Mouse (Mus musculus): ENCODE measurements around the gene Dsn1.

Dsn1 gene

DNA sequence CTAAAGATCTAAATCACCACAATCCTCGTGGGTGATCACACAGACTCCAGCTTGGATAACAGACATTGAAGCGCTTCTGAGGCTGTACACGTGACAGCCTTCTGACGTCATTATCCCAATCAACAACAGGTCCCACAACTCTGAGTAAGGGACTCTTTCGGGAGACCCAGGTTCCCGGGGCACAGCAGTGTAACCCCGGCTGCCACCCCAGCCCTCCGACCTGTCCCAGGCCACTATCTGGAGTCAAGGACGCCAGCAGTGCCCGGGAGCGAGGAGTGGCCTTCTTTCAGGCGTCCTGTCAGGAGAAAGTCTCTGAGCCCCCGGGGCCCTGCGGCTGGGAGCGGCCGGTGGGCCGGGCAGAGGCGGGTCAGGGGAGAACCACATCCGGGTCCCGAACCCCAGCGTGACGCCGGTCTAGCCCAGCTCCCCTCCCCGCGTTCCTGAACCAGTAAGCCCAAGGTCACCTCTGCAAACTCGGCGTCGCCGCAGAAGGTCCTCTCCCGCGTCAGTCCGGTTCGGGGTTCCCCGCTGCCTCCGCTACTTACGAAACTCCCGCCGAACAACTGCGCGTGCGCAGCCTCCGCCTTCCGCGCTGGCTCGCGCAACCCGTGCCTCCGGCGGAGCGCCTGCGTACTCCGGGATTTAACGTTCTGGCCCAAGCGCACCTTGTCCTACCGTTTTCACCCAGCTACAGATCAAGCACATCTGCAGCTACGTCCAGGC lies at the start of gene Dsn1:
TSS of gene Dsn1 (minus strand) at position 644 of the 723 bp plus-strand sequence.
- ChIA-PET CTCF (interaction anchor here in 3 of 4 experiments (0.6 to 1.7 kb wide), 3 partner anchors 10 to 127 kb away, joined by 3 to 4 read pairs (median 3); no protein-coding TSS in a partner anchor), POLR2A (interaction anchor here in 3 of 4 experiments (0.6 to 3.0 kb wide), 47 partner anchors 8 to 827 kb away, joined by 3 to 27 read pairs (median 4); partner anchors contain the start of genes Ndrg3 (in 2 of the 3), Rbl1 (in 2 of the 3), Aar2 (in 1 of the 3) and Rab5if (in 1 of the 3))

DNA sequence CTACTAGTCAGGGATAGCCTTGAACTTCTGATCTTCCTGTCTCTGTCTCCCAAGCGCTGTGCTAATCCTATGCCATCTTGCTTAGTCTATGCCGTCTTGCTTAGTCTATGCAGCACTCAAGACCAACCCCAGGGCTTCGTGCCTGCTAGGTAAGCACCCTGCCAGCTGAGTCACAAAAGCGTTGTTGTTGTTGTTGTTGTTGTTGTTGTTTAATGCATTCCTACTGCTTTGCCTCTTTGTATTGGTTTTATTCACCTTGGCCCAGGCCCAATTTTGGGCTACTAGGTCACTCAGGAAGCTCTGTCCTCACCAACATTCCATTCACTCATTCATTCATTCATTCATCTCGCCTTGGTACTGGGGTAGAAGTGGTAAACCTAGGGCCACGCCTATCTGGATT lies 48.8 kb upstream of the Dsn1 start:
- POLR2A ChIA-PET = interaction anchor here in 2 of 4 experiments (1.0 to 3.1 kb wide), 4 partner anchors 10 to 149 kb away, joined by 3 to 15 read pairs (median 4); partner anchors contain the start of gene Rbl1 (in 1 of the 2)
- CTCF ChIA-PET = interaction anchor here in 2 of 4 experiments (1.2 to 4.9 kb wide), 4 partner anchors 12 to 25 kb away, joined by 3 to 23 read pairs (median 12); no protein-coding TSS in a partner anchor

DNA sequence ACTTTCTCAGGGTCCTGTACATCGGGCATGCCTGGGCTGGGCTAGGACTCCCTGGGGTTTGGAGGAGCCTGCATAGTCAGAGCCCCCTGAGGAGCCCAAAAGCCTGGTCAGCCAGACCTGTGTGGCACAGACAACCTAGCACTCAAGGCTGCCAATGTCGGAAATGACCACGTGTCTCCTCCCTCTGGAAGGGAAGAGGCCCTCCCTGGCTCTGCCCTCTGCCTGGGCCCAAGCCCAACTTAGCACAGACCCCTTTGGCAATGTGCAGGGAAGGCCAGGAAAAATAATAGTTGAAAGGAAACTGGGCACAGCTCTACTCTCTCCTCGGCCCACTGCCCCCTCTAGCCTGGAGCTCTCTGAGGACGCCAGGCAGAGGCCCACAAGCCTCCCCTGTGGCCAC lies 47.9 kb upstream of the Dsn1 start:
- POLR2A ChIA-PET = interaction anchor here in 2 of 4 experiments (1.3 to 3.1 kb wide), 4 partner anchors 9 to 151 kb away, joined by 3 to 15 read pairs (median 4); partner anchors contain the start of gene Rbl1 (in 1 of the 2)
- CTCF ChIA-PET = interaction anchor here in 3 of 4 experiments (0.6 to 4.9 kb wide), 5 partner anchors 10 to 24 kb away, joined by 3 to 23 read pairs (median 5); no protein-coding TSS in a partner anchor

DNA sequence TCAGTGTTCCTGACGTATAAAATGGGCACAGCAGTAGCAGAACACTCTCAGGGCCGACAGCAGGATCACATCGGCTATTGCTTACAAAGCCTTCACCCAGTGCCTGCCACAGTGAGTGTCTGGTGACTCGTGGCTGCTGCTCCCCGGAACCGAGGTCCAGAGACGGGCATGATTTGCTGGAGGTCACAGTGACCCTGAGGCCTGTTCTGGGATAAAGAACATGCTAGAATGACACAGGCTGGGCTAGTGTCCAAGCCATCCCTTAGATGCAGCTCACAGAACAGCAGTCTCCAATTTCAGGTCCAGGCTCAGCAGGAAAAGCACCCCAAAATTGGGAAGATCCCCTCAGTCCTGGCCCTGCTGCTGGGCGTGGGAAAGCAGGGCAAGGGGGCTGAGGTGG lies 47.3 kb upstream of the Dsn1 start:
- ChIA-PET POLR2A (interaction anchor here in 2 of 4 experiments (1.3 to 3.1 kb wide), 4 partner anchors 14 to 151 kb away, joined by 3 to 15 read pairs (median 3); partner anchors contain the start of gene Rbl1 (in 1 of the 2)), CTCF (interaction anchor here (0.6 to 4.9 kb wide), 12 partner anchors 10 to 284 kb away, joined by 3 to 23 read pairs (median 6); no protein-coding TSS in a partner anchor)

DNA sequence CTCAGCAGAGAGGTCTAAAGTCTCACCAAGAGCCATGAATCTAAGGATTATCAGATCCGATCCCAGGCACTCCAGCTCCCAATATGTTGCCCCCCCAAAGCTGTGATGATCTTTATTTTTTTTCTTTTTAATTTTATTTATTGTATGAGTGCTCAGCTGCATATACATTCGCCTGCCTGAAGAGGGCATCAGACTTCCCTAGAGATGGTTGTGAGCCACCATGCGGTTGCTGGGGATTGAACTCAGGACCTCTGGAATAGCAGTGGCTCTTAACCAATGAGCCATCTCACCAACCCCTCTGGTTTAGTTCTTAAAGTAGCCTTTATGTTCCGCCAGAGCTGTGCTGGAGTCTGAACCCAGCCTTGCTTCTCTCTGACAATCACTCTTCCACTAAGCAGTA lies 46.8 kb upstream of the Dsn1 start:
- POLR2A ChIA-PET = interaction anchor here in 2 of 4 experiments (1.3 to 3.1 kb wide), 2 partner anchors 13 to 25 kb away, joined by 3 to 15 read pairs; no protein-coding TSS in a partner anchor
- CTCF ChIA-PET = interaction anchor here (0.6 to 4.9 kb wide), 11 partner anchors 10 to 284 kb away, joined by 3 to 23 read pairs (median 6); no protein-coding TSS in a partner anchor

DNA sequence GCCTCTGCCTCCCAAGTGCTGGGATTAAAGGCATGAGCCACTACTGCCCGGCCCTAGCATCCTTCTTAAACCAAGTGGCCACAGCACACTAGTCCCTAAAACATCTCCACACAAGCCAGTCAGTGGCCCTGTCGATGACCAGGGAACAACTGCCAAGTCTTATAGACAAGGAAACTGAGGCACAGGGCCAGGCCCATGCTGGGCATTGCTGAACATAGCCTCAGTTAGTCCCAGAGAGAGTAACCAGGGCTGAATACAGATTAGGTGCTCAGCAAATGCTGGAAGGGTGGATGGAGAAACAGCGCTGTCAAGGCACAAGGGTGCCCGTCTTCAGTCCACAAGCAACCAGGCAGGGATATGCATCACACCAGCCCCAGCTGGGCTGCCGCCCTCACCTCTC lies 46.2 kb upstream of the Dsn1 start:
- CTCF ChIA-PET = interaction anchor here in 3 of 4 experiments (0.8 to 4.9 kb wide), 7 partner anchors 9 to 64 kb away, joined by 3 to 23 read pairs (median 6); no protein-coding TSS in a partner anchor
- POLR2A ChIA-PET = interaction anchor here in 2 of 4 experiments (1.3 to 3.1 kb wide), 2 partner anchors 13 to 24 kb away, joined by 3 to 15 read pairs; no protein-coding TSS in a partner anchor

DNA sequence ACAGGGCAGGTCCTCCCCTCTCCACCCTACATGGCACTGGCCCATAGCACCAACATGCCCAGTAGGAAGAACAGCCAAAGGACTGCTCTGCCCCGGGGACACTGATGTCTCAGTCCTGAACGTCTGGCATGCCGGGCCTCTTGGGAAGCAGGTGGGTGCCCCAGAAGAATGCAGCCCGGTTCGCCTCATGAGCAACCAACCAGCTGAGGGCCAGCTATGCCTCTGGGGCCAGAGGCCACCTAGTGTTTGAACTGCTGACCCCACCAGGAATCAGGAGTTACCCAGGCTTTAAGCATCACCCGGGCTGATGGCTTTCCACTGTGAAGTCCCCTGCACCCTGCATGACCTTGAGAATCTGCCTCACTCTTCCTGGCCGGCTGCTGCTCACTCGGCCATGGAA lies 45.5 kb upstream of the Dsn1 start:
- ChIA-PET CTCF (interaction anchor here (0.5 to 4.9 kb wide), 10 partner anchors 9 to 848 kb away, joined by 3 to 23 read pairs (median 4); no protein-coding TSS in a partner anchor), POLR2A (interaction anchor here in 2 of 4 experiments (0.7 to 1.1 kb wide), 3 partner anchors 10 to 12 kb away, joined by 3 to 15 read pairs (median 3); no protein-coding TSS in a partner anchor)

DNA sequence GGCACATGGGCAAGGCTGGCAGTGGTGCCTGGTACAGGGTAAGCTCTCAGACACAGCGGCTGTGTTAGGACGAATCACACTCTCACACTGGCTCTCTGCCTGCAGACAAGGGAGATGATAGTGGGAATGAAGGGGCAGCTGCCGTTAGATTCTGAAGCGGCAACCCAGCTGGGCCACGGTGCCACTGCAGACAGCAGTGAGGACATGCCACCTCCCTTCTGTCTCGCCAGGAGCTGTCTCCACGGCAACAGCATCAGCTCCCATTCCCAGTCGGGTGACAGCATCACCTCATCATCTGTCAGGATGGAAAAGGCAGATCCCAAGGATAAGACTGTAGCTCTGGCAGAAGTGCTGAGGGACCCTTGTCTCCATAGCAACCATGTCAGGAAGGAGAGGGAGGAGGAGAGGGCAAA lies 42.9 kb upstream of the Dsn1 start:
- ChIA-PET POLR2A (interaction anchor here in 1 of 4 experiments (1.3 to 2.8 kb wide), 3 partner anchors 9 to 29 kb away, joined by 3 to 10 read pairs (median 9); no protein-coding TSS in a partner anchor), CTCF (interaction anchor here in 2 of 4 experiments (0.8 to 1.0 kb wide), 2 partner anchors 10 to 76 kb away, joined by 3 read pairs; no protein-coding TSS in a partner anchor)

DNA sequence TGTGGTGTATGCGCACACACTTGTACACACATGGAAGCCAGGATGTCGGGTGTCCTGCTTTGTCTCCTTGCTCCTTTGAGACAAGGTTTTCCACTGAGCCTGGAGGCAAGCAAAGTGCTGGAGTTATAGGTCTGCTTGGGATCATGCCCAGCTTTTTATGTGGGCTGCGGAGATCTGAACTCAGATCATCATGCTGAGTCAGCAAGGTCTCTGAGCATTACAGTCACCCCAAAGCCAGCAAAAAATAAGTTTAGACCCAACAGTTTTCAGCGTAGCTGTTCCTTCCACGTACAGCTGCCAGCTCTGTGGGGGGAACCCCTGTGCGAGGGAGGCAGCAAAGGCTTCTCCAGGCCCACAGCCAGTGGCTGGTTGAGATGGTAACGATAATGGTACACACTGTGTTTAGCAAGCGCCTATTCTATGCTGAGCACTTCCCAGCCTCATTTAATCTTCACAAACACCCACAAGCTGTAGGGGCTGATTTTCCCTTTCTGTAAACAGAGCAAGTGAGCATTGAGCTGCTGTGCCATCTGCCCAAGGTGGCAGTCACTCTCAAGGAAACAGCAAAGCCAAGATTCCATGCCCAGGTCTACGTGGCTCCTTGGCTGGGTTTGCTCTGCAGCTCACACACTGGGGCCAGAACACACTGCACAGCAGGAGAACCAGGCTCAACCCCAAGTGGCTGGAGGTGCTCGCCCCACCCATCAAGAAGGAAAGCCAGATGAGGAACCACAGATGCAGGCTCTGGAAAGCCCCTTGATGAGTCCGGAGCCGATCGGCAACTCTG lies 41.6 kb upstream of the Dsn1 start:
- ChIA-PET POLR2A (interaction anchor here in 2 of 4 experiments (0.6 to 2.8 kb wide), 6 partner anchors 8 to 42 kb away, joined by 3 to 13 read pairs (median 7); partner anchors contain the start of gene Dsn1 (in 1 of the 2)), CTCF (interaction anchor here in 3 of 4 experiments (0.5 to 0.7 kb wide), 3 partner anchors 10 to 475 kb away, joined by 3 to 7 read pairs (median 3); no protein-coding TSS in a partner anchor)

DNA sequence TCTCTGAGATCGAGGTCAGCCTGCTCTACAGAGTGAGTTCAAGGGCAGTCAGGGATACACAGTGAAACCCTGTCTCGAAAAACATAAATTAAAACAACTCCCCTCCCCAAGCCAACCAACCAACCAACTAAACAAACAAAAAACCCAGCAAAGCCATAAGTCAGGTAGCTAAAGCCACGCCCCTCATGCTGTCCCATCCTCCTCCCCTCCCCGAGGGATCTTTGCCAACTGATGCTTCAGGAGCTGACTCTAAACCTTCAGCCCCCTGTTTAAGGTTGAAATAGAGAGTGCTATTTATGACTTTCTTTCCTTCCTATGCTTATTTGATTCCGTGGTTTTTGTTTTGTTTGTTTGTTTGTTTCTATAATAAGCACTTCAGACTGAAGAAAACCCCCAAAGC lies 40.0 kb upstream of the Dsn1 start:
- CTCF ChIA-PET = no interaction called here

DNA sequence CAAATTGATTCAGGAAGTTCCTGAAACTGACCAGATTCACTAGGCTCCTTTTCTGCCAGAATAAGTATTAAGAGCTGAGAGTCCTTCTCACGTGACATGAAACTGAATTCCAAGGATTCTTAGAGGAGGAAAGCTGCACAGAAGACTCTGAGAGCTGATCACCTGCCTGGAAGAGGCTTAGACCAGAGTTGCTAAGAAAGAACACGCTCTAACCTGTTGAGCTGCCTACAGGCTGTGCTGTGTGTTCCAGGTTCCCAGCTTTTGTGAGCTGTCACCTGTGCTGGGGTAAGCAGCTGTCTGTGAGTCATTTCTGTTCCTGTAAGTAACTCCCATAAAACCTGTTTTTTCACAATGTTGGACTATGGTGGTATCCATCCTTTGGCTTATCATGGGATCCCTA lies 39.0 kb upstream of the Dsn1 start:
- ChIA-PET POLR2A (interaction anchor here in 2 of 4 experiments (0.6 to 2.6 kb wide), 8 partner anchors 9 to 159 kb away, joined by 3 to 9 read pairs (median 3); partner anchors contain the start of gene Rbl1 (in 1 of the 2)), CTCF (interaction anchor here in 1 of 4 experiments (1.3 kb wide), 1 partner anchor 71 kb away, joined by 4 read pairs; no protein-coding TSS in a partner anchor)

More for the DNA sequence above, 40.0 kb upstream of the Dsn1 start:
- POLR2A ChIA-PET = interaction anchor here in 2 of 4 experiments (1.0 to 2.6 kb wide), 3 partner anchors 11 to 53 kb away, joined by 3 to 13 read pairs (median 9); no protein-coding TSS in a partner anchor

DNA sequence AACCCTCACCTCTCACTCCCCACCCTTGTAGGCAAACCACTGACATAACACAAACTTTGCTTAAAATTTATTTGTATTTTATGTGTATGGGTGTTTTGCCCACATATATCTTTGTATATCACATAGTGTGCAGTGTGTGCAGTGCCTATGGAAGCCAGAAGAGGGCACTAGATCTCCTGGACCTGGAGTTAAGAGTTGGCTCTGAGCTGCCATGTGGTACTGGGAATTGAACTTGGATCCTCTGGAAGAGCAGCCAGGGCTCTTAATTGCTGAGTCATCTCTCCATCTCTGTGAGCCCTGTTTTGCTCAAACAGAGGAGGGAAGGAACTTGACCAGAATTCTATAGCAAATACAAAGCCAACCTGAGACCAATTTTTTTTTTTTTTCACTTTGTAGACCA lies 37.0 kb upstream of the Dsn1 start:
- ChIA-PET CTCF (interaction anchor here (0.6 to 2.2 kb wide), 33 partner anchors 8 to 269 kb away, joined by 3 to 17 read pairs (median 4); partner anchors contain the start of gene Myl9 (in 1 of the 4)), POLR2A (interaction anchor here in 3 of 4 experiments (0.6 to 1.3 kb wide), 11 partner anchors 11 to 284 kb away, joined by 3 to 5 read pairs (median 3); partner anchors contain the start of genes Dsn1 (in 1 of the 3) and Ndrg3 (in 1 of the 3))

DNA sequence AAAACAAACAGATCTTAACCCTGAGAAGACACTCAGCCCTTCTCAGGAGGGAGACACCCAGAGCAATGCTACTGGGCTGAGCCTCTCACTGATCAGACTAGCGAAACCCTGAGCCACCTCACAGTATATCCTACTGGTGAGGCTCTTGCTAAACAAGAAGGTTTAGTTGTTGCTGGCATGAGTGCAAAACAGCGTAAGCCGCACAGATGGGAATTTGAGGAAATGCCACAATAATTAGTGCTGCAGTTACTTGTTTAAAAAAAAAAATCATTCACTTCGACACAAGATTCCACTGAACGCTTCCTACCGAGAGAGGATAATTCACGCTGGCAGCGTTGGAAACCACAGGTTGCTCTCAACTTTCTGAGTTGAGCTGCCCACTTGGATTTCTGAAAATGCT lies 36.6 kb upstream of the Dsn1 start:
- ChIA-PET CTCF (interaction anchor here (0.6 to 2.2 kb wide), 21 partner anchors 9 to 268 kb away, joined by 3 to 17 read pairs (median 4); partner anchors contain the start of gene Myl9 (in 1 of the 4)), POLR2A (interaction anchor here in 3 of 4 experiments (0.6 to 1.3 kb wide), 8 partner anchors 11 to 71 kb away, joined by 3 to 5 read pairs (median 3); partner anchors contain the start of genes Dsn1 (in 1 of the 3) and Ndrg3 (in 1 of the 3))

DNA sequence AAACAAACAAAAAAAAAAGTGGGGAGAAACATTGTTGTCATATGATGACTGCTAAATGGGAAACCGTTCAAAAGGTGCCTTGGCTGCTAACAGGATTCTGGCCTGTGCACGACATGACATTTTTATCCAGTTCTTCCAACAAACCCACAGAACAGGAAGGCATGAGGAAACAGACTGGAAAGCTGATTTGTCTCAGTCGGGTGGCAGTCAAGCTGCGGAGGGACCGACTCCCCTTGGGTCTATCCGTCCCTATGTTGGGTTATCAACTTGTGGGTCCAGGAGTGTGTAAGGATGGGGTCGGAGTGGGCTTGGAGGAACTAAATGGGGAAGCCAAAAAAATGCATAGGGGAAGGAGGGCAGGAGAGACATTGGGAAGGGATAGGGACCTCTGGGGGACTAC lies 34.5 kb upstream of the Dsn1 start:
- ChIA-PET POLR2A (interaction anchor here in 3 of 4 experiments (0.7 to 2.9 kb wide), 13 partner anchors 8 to 202 kb away, joined by 3 to 15 read pairs (median 7); partner anchors contain the start of gene Tgif2 (in 1 of the 3)), CTCF (interaction anchor here (0.7 to 2.9 kb wide), 10 partner anchors 11 to 232 kb away, joined by 3 to 30 read pairs (median 5); no protein-coding TSS in a partner anchor)

DNA sequence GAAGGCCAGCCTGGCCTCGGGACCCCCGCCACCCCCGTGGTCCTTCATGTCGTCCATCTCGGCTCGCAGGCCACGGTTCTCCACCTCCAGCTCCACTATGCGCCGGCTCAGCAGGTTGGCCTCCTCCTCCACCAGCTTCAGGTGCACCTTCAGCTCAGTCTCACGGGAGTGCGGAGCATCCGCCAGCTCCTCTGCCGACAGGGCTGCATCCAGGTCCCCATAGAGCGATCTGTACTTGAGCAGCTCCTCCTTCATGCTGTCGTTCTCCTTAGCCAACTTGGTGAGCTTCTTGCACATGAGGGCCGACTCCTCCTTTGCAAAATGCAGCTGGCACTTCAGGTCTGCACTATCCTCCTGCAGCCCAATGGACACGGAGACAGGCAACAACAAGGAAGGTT lies 33.7 kb upstream of the Dsn1 start:
- ChIA-PET CTCF (interaction anchor here (0.6 to 2.9 kb wide), 32 partner anchors 9 to 231 kb away, joined by 3 to 30 read pairs (median 5); partner anchors contain the start of genes Rab5if (in 2 of the 4) and Rbl1 (in 1 of the 4)), POLR2A (interaction anchor here in 3 of 4 experiments (0.5 to 2.9 kb wide), 38 partner anchors 8 to 530 kb away, joined by 3 to 15 read pairs (median 4); partner anchors contain the start of genes Dsn1 (in 2 of the 3), Tgif2 (in 2 of the 3) and Rbl1 (in 1 of the 3))

DNA sequence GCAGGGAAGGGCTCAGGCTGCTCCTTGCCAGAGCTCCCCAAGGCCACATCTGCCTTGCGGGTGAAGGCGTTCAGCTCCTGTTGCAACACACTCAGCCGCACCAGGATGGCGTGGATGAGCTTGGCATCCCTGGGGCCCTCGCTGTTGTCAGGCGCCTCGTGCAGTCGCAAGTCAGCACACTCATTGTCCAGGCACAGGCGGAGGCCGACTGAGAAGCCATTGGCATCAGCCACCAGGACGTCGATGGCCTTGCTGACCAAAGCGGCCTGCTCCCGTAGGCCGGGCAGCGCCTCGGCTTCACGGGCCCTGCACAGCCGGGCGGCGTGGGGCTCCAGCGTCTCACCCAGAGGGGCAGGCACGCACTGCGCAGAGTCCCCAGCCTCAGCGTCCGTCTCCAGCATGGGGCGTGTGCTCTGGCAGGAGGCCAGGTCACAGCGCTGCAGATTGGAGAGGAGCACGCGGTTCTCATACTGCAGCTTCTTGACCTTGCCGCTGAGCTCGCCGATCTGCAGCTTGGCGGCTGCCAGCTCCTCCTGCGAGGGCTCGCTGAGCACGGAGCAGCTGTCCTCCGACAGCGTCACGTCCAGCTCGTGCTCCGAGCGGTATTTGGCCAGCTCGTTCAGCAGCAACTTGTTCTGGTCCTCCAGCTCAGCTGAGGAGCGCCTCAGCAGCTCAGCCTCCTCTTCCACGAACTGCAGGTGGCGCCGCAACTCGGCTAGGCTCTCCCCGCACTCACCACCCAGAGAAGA lies 33.1 kb upstream of the Dsn1 start:
- ChIA-PET POLR2A (interaction anchor here (0.5 to 2.9 kb wide), 40 partner anchors 9 to 530 kb away, joined by 3 to 15 read pairs (median 4); partner anchors contain the start of genes Dsn1 (in 2 of the 4), Tgif2 (in 2 of the 4) and Rbl1 (in 1 of the 4)), CTCF (interaction anchor here (0.5 to 2.9 kb wide), 34 partner anchors 9 to 418 kb away, joined by 3 to 30 read pairs (median 5); partner anchors contain the start of genes Rab5if (in 2 of the 4), Rbl1 (in 1 of the 4) and Soga1 (in 1 of the 4))

Measured in embryonic stem cell, embryonic (primary cell).